Mouse (Mus musculus): Measurements from ENCODE around the gene Spaca3. TPM values are rescaled to one million over a fixed set of nuclear protein-coding genes. Genes with fewer than 3 reads are reported as not detected.

Gene Spaca3
- polyA plus RNA-seq (2016; fragmentation: Nextera tagmentation; extraction: Ambion mirVana): not detected in 2 replicates

DNA sequence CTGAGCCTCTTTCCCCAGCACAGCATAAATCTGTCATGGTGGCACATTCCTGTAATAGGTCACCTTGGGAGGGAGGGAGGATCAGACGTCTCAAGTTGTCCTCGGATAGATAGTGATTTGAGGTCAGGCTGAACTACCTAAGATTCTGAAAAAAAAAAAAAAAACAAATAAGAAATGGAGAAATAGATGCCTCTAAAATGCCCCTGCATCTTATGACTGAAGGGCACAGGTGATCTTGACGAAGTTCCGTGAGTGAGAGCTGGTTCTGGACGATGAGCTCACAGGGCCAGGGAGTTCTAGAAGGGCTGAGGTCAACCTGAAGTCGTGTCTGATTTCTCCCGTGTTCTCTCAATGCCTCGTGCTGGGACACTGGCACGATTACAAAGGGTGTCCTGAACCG is at the start of gene Spaca3:
TSS of gene Spaca3 (plus strand) at position 301 of the 400 bp plus-strand sequence.
- no peaks in the 10 kb centered on the region for H3K9me3 ChIP-seq (replicated peaks)
- ATAC-seq: no peak

GRCm38 (mm10) chr11:80808551-80809070 is 49.6 kb upstream of the Spaca3 start:
- Histone ChIP-seq H3K4me1 (peaks cover 20% of the 10 kb centered on the region; the same call in 1 of the 2 replicates), H3K9me3 (replicated peaks) (0 out of 2 replicates have a peak, but pooled peaks cover 3% of the 10 kb centered on the region), H3K27ac (no peak overlapping the region), H3K4me2 (no peak overlapping the region), H3K4me3 (no peak overlapping the region), H3K36me3 (no peaks in the 10 kb centered on the region), H3K27me3 (replicated peaks) (peaks cover 51% of the 10 kb centered on the region), H3K9ac (no peak overlapping the region)
- WGBS (ENCODE audit: insufficient replicate concordance): 55% methylated on average over 6 of the region's 6 CpGs
- peak; percentile 35; the same call in 1 of the 2 replicates for ATAC-seq

More for the DNA sequence above, at the start of gene Spaca3:
- H3K36me3 ChIP-seq: no peaks in the 10 kb centered on the region
- no peak within 1 kb of the TSS for H3K9ac ChIP-seq
- peaks cover 19% of the 10 kb centered on the region for H3K27me3 ChIP-seq (replicated peaks)
- no peak within 1 kb of the TSS for H3K4me2 ChIP-seq
- H3K4me1 ChIP-seq: peaks cover 19% of the 10 kb centered on the region
- H3K27ac ChIP-seq: 0 out of 2 replicates have a peak within 1 kb of the TSS, but pooled peaks have one; percentile 6
- H3K4me3 ChIP-seq: no peak within 1 kb of the TSS
- WGBS (ENCODE audit: insufficient replicate concordance): 71% methylated on average over 10 of the region's 10 CpGs

GRCm38 (mm10) chr11:80809666-80809992 is 48.5 kb upstream of the Spaca3 start:
- ATAC-seq: no peak
- Histone ChIP-seq H3K36me3 (no peaks in the 10 kb centered on the region; the same call in 1 of the 2 replicates), H3K4me3 (peak overlapping the region; percentile 57), H3K9ac (peak overlapping the region; percentile 69; the same call in 1 of the 2 replicates), H3K27me3 (replicated peaks) (peaks cover 51% of the 10 kb centered on the region), H3K4me2 (peak overlapping the region; percentile 72), H3K4me1 (peaks cover 20% of the 10 kb centered on the region; the same call in 1 of the 2 replicates), H3K27ac (peak overlapping the region; percentile 17; the same call in 1 of the 2 replicates), H3K9me3 (replicated peaks) (0 out of 2 replicates have a peak, but pooled peaks cover 3% of the 10 kb centered on the region)
- 61% methylated on average over 5 of the region's 6 CpGs for WGBS (ENCODE audit: insufficient replicate concordance)

DNA sequence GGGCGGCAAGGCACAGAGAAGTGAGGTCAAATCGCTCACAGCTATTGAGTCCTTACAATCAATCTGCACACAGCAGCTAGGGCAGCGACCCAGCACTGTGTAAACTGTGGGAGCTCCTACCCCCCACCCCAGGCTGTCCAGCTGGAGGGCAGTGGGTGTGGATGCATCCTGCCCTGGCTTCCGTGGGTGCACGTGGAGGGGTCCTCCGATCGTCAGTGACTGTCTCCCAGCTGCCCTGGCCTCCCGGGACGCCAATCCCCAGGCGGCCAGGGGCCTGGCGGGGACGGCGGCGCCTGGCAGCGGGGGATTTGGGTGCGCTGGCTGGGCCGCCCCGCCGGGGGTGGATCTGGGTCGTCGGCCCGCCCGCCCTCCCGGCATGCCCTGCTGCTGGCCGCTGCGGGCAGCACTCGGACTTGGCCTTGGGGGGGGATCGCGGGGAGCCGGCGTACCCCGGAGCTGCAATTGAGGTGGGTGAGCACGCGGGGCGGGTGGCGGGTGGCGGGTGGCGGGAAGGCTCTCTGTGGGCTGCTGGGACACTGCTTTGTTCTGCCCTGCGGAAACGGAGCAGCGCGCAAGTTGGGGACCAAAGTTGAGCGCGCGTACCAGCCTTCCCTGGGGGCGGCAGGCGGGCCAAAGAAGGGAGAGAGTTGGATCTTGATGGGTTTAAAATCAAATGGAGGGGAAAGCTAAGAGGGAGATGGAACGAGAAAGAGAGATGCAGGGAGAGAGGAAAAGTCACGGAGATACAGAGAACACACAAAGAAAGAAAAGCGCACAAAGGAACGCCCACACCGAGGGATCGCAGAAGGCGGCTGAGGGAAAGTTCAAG is 48.0 kb upstream of the Spaca3 start, which contains the start of gene Tmem98:
TSS of gene Tmem98 (plus strand) at position 183 of the 829 bp plus-strand sequence.
- WGBS (ENCODE audit: insufficient replicate concordance): 3% methylated on average over 43 of the region's 54 CpGs
- ATAC-seq: peak; percentile 63
- peak within 1 kb of the TSS; percentile 72 for H3K4me2 ChIP-seq

DNA sequence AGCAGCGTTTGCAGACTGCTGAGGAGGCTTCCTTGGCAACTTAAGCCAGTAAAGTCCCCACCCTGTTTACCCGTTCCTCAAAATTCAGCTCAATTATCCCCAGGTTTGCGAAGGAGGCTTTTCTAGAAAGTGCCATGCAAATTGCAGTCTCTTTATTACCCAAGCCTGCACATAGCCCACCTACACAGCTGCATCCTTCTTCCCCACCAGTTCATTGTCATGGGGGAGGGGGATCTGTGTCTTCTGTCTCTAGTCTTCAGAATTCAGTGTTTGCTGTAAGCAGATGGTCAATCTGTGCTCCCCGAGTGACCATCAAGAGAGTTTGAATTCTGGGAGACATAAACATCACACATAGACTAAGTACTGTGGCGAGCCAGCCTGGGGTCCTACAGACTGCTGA is 47.0 kb upstream of the Spaca3 start:
- Histone ChIP-seq H3K4me3 (peak overlapping the region; percentile 57), H3K27ac (no peak overlapping the region), H3K9me3 (replicated peaks) (no peaks in the 10 kb centered on the region), H3K36me3 (no peaks in the 10 kb centered on the region; the same call in 1 of the 2 replicates), H3K4me2 (peak overlapping the region; percentile 72), H3K27me3 (replicated peaks) (peaks cover 51% of the 10 kb centered on the region), H3K4me1 (peaks cover 20% of the 10 kb centered on the region; the same call in 1 of the 2 replicates), H3K9ac (no peak overlapping the region)
- no peak for ATAC-seq
- 28% methylated on average over 5 of the region's 5 CpGs for WGBS (ENCODE audit: insufficient replicate concordance)

More for the DNA sequence above, 48.0 kb upstream of the Spaca3 start, which contains the start of gene Tmem98:
- Histone ChIP-seq H3K9me3 (replicated peaks) (no peaks in the 10 kb centered on the region), H3K36me3 (no peaks in the 10 kb centered on the region; the same call in 1 of the 2 replicates), H3K4me3 (peak within 1 kb of the TSS; percentile 57), H3K4me1 (peaks cover 20% of the 10 kb centered on the region; the same call in 1 of the 2 replicates), H3K27ac (peak within 1 kb of the TSS; percentile 17), H3K27me3 (replicated peaks) (peaks cover 51% of the 10 kb centered on the region), H3K9ac (peak within 1 kb of the TSS; percentile 69)

- H3K4me2 ChIP-seq: no peak overlapping the region
- WGBS (ENCODE audit: insufficient replicate concordance): 68% methylated on average over 7 of the region's 7 CpGs
- H3K9me3 ChIP-seq (replicated peaks): no peaks in the 10 kb centered on the region
- peaks cover 28% of the 10 kb centered on the region for H3K27me3 ChIP-seq (replicated peaks)
- H3K27ac ChIP-seq: no peak overlapping the region
- no peak overlapping the region for H3K4me3 ChIP-seq
- no peak for ATAC-seq
- no peak overlapping the region for H3K9ac ChIP-seq
- peaks cover 12% of the 10 kb centered on the region for H3K4me1 ChIP-seq
- no peaks in the 10 kb centered on the region; the same call in 1 of the 2 replicates for H3K36me3 ChIP-seq
Measured at GRCm38 (mm10) chr11:80815354-80815753, 42.8 kb upstream of the Spaca3 start.

- peaks cover 4% of the 10 kb centered on the region; the same call in 1 of the 2 replicates for H3K27me3 ChIP-seq (replicated peaks)
- H3K36me3 ChIP-seq: no peaks in the 10 kb centered on the region; the same call in 1 of the 2 replicates
- H3K4me1 ChIP-seq: peaks cover 23% of the 10 kb centered on the region
- peak overlapping the region; percentile 48 for H3K4me2 ChIP-seq
- H3K9me3 ChIP-seq (replicated peaks): no peaks in the 10 kb centered on the region
- H3K9ac ChIP-seq: 0 out of 2 replicates have a peak overlapping the region, but pooled peaks have one; percentile 9
- 34% methylated on average over 11 of the region's 11 CpGs for WGBS (ENCODE audit: insufficient replicate concordance)
- no peak overlapping the region for H3K27ac ChIP-seq
- peak; percentile 64 for ATAC-seq
- no peak overlapping the region for H3K4me3 ChIP-seq
Measured at GRCm38 (mm10) chr11:80818060-80818697, 40.0 kb upstream of the Spaca3 start.

- H3K9me3 ChIP-seq (replicated peaks): no peaks in the 10 kb centered on the region
- no peak overlapping the region for H3K4me2 ChIP-seq
- WGBS (ENCODE audit: insufficient replicate concordance): 71% methylated on average over 3 of the region's 3 CpGs
- no peak for ATAC-seq
- H3K27ac ChIP-seq: no peak overlapping the region
- H3K4me1 ChIP-seq: peaks cover 23% of the 10 kb centered on the region
- 0 out of 2 replicates have a peak, but pooled peaks cover 4% of the 10 kb centered on the region for H3K27me3 ChIP-seq (replicated peaks)
- no peak overlapping the region for H3K4me3 ChIP-seq
- H3K36me3 ChIP-seq: no peaks in the 10 kb centered on the region
- no peak overlapping the region for H3K9ac ChIP-seq
Measured at GRCm38 (mm10) chr11:80820085-80820484, 38.1 kb upstream of the Spaca3 start.

GRCm38 (mm10) chr11:80821296-80821695 is 36.9 kb upstream of the Spaca3 start:
- Histone ChIP-seq H3K4me1 (peaks cover 23% of the 10 kb centered on the region), H3K4me2 (peak overlapping the region; percentile 52), H3K9ac (no peak overlapping the region), H3K27me3 (replicated peaks) (0 out of 2 replicates have a peak, but pooled peaks cover 4% of the 10 kb centered on the region), H3K4me3 (0 out of 2 replicates have a peak overlapping the region, but pooled peaks have one; percentile 16), H3K36me3 (no peaks in the 10 kb centered on the region), H3K9me3 (replicated peaks) (no peaks in the 10 kb centered on the region), H3K27ac (no peak overlapping the region)
- peak; percentile 45; the same call in 1 of the 2 replicates for ATAC-seq
- WGBS (ENCODE audit: insufficient replicate concordance): 14% methylated on average over 14 of the region's 14 CpGs

DNA sequence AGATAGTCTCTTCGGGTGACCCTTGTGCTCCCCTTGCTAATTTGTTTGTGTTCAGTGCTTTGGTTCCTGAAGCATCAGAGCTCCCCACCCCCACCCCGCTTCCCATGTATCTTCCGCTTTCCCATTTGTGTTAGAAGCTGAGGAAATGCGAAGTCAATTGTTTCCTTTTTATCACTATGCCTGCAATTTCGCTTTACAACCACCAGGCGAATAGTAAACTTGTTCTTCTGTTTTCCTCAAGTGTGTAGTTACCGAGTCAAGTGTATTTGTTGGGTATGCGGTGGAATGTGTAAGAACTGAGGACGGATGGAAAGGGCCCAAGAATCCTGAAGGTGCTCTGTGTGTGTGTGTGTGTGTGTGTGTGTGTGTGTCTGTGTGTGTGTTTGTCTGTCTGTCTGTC is 36.4 kb upstream of the Spaca3 start:
- WGBS (ENCODE audit: insufficient replicate concordance): 45% methylated on average over 9 of the region's 9 CpGs
- peak overlapping the region; percentile 52 for H3K4me2 ChIP-seq

GRCm38 (mm10) chr11:80835395-80835794 is 22.8 kb upstream of the Spaca3 start:
- Histone ChIP-seq H3K9ac (no peak overlapping the region), H3K27ac (no peak overlapping the region), H3K27me3 (replicated peaks) (peaks cover 9% of the 10 kb centered on the region; the same call in 1 of the 2 replicates), H3K36me3 (no peaks in the 10 kb centered on the region), H3K4me1 (no peaks in the 10 kb centered on the region), H3K4me3 (no peak overlapping the region), H3K9me3 (replicated peaks) (no peaks in the 10 kb centered on the region), H3K4me2 (no peak overlapping the region)
- ATAC-seq: no peak
- 70% methylated on average over 2 of the region's 2 CpGs for WGBS (ENCODE audit: insufficient replicate concordance)

More for the DNA sequence above, 36.4 kb upstream of the Spaca3 start:
- peaks cover 23% of the 10 kb centered on the region for H3K4me1 ChIP-seq
- no peaks in the 10 kb centered on the region for H3K9me3 ChIP-seq (replicated peaks)
- 0 out of 2 replicates have a peak overlapping the region, but pooled peaks have one; percentile 16 for H3K4me3 ChIP-seq
- ATAC-seq: no peak
- H3K36me3 ChIP-seq: no peaks in the 10 kb centered on the region
- H3K27ac ChIP-seq: no peak overlapping the region
- H3K9ac ChIP-seq: no peak overlapping the region
- 0 out of 2 replicates have a peak, but pooled peaks cover 4% of the 10 kb centered on the region for H3K27me3 ChIP-seq (replicated peaks)
